Mouse (Mus musculus) cerebellum, adult (tissue): ENCODE results near the gene Icosl.
"Not testable (repeated sequence)": the region's sequence is repeated elsewhere in the genome, so short reads cannot be mapped to it uniquely, and the experiment has no call there.

Experiments used
- ATAC-seq: cut with Nextera tagmentation; 2 replicates; pipeline ENCODE4 v1.9.2; 2017; ENCODE audit warnings: mild to moderate bottlenecking, moderate library complexity, mixed read lengths; ENCODE audit not compliant: insufficient number of reproducible peaks, low FRiP score, low TSS enrichment

Icosl gene

DNA sequence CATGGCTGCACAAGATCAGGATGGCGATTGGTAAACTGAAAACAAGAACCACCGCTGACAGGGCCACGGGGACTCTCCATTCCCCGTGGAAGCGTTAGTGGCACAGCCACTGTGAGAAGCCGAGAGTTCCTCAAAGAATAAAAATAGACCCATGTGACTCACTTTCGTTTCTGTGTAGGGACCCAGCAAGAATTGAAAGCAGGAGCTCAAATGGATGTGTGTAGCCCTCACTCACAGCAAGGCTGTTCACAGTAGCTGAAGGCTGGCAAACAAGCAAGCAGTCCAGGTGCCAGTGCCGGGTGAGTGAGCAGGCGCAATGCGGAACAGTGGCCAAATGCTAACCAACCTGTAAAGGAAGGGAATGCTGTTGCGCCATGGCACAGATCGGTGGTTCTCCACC is 36.4 kb downstream of the Icosl start:
- peak; percentile 68 for ATAC-seq

DNA sequence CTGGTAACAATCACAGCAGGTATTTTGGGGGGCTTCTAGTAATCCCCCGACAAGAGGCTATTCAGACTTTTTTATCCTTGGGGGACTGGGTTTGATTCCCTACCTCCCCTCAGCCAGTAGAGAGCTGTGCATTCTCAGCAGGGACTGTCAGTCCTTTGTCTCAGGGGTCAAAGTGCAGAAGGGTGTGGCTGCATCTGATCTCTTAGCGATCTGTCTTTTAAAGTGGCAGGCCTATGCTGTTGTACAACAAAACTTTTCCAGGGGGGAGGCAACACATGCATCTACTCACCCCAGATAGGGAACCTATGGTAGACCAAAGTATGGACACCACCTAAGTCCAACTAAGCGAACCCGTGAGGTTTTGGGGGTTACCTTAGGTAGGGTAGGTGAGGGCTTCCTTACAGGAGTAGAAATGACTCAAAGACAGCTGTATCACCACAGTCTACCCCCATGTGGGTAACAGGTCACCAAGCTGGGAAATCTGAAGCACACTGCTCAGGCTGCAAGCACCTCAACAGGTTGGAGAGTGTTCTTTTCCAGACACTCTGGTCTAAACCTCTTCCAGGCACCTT is 45.5 kb downstream of the Icosl start:
- no peak for ATAC-seq

DNA sequence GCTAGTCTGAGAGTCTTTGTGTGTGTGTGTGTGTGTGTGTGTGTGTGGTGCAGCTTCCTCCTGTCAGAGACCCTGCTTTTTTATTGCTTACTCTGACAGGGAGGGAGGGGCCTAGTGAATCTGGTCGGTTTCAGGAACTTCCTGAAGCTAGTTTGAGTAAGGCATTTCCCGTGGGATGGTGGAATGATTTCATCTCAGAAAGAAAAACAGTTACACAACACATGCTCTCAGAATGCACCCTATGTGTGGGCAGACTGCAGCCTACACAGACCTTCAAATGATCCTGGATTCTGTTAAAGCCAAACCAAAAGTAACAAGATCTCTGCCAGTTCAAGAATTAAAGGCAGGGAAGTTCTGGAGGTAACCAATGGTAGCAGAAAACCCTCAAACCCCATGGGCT is 46.1 kb downstream of the Icosl start:
- no peak for ATAC-seq

DNA sequence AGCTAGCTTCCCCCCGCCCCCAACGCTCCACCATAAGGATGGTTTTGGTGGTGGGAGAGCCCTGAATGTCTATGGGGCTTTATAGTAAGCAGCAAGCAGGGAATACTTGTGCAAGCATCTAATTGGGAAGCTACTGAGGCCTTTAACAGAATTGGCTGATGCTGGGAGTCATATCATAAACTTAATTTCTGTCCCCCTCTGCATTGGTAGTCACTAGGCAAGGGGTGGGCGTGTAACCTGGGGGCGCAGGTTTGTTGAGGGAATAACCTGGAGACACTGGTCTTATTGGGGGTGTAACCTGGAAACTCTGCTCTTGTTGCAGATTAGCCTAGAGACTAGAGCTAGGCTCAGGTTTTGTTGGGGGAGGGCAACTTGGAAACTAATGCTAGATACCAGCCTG is 50.3 kb downstream of the Icosl start:
- ATAC-seq, result no peak

DNA sequence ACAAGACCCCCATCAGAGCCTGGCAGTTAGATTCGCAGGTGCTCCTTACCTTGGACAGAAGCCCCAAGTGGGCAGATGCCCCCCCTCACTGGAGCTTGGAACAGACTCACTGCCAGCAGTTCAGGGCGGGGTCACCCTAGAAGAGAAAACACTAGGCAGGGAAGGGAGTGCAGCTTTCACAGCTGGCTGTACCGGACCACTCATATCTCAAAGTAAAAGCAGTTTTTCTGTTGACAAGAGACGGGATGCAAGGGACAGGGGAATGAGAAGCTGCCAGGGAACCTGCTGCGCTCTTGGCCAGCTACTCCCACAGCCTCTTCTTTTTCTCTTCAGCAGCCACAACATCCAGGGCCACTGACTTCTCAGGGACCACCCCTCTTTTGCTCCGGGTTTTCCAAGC is 55.0 kb downstream of the Icosl start:
- not testable (repeated sequence) for ATAC-seq

DNA sequence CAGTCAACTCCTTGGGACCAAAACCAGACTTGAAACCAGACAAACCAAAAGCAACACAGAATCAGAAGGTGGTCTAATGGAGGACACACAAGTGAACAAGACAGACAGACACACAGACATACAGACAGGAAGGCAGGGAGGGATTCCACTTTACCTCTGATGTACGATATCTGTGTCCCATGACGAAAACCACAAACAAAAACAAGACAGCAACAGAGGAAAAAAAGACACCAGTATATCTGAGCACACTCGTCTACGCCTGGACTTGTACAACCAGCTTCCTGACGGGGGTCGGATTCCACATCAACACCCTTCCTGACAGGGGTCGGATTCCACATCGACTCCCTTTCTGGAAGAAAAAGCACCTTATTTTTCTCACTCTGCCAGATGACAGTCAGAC is 56.0 kb downstream of the Icosl start:
- not testable (repeated sequence) for ATAC-seq

DNA sequence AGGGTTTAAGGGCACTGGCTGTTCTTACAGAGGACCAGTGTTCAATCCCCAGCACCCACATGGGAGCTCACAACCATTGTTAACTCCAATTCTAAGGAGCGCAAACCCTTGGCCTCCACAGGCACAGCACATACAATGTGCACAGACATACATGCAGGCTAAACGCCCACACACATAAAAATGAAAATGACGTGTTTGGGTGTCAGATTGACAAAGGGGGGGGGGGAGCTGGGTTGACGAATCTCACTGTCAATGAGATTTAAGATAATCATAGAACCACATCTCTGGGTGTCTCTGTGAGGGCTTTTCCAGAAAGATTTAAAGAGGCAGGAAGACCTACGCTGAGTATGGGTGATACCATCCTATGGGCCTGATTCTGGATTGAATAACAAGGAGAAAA is 57.2 kb downstream of the Icosl start:
- no peak for ATAC-seq

DNA sequence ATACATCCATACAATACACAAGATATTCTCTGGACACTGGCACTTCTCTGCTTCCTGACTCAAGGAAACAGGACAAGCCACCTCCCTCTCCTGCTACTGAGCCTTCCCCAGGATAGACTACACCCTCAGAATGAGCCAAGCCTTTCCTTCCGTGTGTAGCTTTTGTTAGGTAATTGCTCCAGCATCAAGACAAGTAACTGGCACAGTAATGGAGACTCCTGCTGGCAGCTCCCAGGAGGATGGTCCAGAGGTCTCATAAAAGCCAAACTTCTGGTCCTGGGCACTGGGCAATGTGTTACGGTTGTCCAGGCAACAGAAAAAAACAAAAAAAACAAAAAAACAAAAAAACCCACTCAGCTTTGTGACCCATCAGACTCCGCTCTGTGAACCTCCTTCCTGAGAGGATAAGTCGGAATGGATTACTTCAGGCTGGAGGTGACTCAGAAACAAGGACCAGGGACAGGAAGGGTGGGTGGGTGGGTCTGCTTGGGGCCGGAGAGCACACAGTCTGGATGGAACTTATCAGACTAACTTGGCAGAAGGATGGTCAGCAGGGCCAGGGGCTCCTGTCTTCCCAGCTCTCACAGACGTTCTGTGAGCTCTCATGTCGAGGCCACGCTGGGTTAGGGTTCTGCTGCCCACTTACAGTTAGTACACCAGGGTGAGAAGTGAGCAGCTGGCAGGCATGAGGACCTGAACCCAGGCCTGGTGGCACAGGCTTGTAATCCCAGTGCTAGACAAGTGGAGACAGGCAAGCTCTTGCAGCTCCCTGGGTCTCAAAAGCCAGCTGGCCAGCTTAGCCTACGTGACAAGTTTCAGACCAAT is 58.2 kb downstream of the Icosl start:
- ATAC-seq, result no peak

DNA sequence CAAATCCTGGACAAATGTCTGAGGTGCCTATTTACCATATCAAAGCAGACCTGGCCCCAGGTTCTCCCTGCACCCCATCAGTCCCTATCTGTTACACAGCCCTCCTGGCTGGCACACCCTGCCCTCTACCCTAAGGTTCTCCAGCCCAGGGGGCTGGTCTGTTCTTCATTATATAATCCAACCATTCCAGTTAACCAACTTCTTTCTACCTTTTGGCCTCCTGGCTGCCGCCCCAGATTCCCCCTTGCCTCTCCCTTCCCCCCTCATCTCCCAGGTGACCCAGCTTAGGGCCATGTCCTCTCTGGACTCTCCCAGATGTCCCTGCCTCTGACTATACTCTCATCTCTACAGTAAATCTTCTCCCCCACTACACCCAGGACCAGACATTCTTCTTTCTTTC is 58.8 kb downstream of the Icosl start:
- ATAC-seq, result no peak

DNA sequence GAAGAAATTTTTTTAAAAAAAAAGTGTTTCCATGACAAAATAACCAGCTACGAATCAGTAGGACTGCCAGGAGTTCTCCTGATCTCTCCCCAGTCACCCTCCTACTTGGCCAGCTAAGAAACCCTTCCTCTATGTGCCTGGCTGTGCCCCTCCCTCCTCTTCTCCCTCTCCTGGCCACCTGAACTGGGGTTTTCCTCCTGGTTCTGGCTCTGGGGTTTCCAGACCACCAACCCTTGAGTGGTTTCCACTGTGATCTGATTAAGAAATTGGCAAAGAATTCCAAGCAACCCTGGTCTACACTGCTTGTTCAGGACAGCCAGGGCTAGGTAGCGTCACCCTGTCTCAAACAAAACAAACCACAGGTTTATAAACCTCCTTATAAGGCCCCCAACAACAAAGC is 59.5 kb downstream of the Icosl start:
- ATAC-seq, result no peak

DNA sequence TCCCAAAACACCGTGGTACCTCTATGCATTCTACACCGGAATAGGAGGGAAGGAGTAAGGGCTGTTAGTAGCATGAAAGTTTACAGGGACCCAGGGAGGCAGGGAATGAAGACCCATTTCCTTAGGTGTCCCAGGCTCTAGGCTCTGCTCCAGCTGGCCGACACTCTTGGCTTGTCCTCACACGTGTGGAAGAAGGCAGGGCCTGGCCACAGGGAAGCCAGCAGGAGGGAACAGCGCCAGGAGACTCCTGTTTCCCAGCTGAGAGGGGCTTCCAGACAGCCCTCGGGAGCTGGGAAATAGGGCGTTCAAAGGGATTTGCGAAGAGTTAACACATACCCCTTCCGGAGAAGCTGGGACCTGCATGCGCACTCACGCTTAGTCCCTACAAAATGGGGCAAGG is 60.3 kb downstream of the Icosl start:
- no peak for ATAC-seq

DNA sequence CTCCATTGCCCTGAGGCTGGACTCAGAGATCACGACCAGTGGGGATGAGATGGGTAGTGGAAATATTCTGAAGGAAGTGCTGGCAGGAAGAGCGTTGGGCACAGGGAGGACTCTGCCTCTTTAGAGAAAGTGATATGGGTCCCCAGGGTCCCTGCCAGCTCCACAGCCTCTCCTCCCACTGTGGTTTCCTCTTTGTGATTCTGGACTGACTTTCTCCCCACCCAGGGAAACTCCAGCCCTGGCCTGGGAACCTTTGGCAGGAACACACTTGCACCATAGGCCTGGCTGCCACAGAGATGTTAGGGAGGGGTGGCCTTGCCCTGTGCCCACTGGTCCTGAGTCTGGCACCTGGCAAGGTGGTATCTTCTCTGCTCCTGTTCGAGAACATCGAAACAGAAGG is 60.9 kb downstream of the Icosl start:
- ATAC-seq, result no peak
